Mouse (Mus musculus) limb, embryonic 14.5 days (tissue): Measurements from ENCODE around the gene Slc2a10. TPM values are rescaled to one million over a fixed set of nuclear protein-coding genes. Genes with fewer than 3 reads are reported as not detected.

Experiments
- ATAC-seq: fragments of 200-750 bp; cut with Nextera tagmentation; 2 replicates; pipeline ENCODE4 v1.8.0; 2017; ENCODE audit warnings: low read depth, moderate number of reproducible peaks, moderate TSS enrichment; ENCODE audit not compliant: low FRiP score
- DNase-seq: peaks from one replicate; pipeline ENCODE4 v3.0.0-alpha.2; 2015; ENCODE audit warnings: low spot score
- H3K27ac ChIP-seq: fragments of 300-500 bp; sonication (generic); replicated peaks from 2 replicates; pipeline ENCODE4 v1.5.1; 2014; ENCODE audit warnings: low read depth, mild to moderate bottlenecking, low read length, moderate library complexity, mixed read lengths
- H3K27me3 ChIP-seq: fragments of 300-500 bp; sonication (generic); 2 replicates; pipeline ENCODE4 v1.6.1; 2014; ENCODE audit warnings: low read length, mixed read lengths; ENCODE audit not compliant: control insufficient read depth, insufficient read depth
- H3K36me3 ChIP-seq: fragments of 300-500 bp; sonication (generic); 2 replicates; pipeline ENCODE4 v1.6.1; 2014; ENCODE audit warnings: mild to moderate bottlenecking, low read length, moderate library complexity, mixed read lengths; ENCODE audit not compliant: control insufficient read depth, insufficient read depth
- H3K4me1 ChIP-seq: fragments of 300-500 bp; sonication (generic); 2 replicates; pipeline ENCODE4 v1.6.1; 2014; ENCODE audit warnings: antibody characterized with exemption, low read length, mixed read lengths; ENCODE audit not compliant: control insufficient read depth, insufficient read depth
- H3K4me2 ChIP-seq: fragments of 300-500 bp; sonication (generic); replicated peaks from 2 replicates; pipeline ENCODE4 v1.6.1; 2014; ENCODE audit warnings: low read depth, mild to moderate bottlenecking, low read length, moderate library complexity; ENCODE audit not compliant: severe bottlenecking
- H3K4me3 ChIP-seq: fragments of 300-500 bp; sonication (generic); replicated peaks from 2 replicates; pipeline ENCODE4 v1.5.1; 2014; ENCODE audit warnings: low read length
- H3K9ac ChIP-seq: fragments of 300-500 bp; sonication (generic); 2 replicates; pipeline ENCODE4 v1.6.1; 2014; ENCODE audit warnings: mild to moderate bottlenecking, low read depth, low read length, moderate library complexity; ENCODE audit not compliant: severe bottlenecking
- H3K9me3 ChIP-seq: fragments of 300-500 bp; sonication (generic); 2 replicates; pipeline ENCODE4 v1.6.1; 2016; ENCODE audit warnings: low read length; ENCODE audit not compliant: control insufficient read depth
- POLR2A ChIP-seq: fragments of 200-500 bp; IDR thresholded peaks from 2 replicates; pipeline ENCODE4 v1.8.0; 2012; ENCODE audit warnings: inconsistent platforms, mild to moderate bottlenecking, moderate library complexity, borderline replicate concordance; ENCODE audit not compliant: insufficient read depth, insufficient read length; ENCODE audit errors: extremely low read depth
- WGBS: fragments of 180-500 bp; shearing (Covaris S2); extraction: QIAGEN DNeasy Blood & Tissue Kit; methylation state at CpG from one replicate; pipeline ENCODE4 v1.1.7; 2014; 5-methylcytosine and 5-hydroxymethylcytosine counted together
- polyA plus RNA-seq, 2 experiments: library from polyadenylated mRNA; depleted of rRNA in 1 of 2; stranded (reverse) in 1 of 2; unstranded in 1 of 2; fragments of >200 nt; fragmentation: Nextera tagmentation in 1 of 2; extraction: Ambion mirVana in 1 of 2; gene quantifications; 2 replicates each; pipeline versions ENCODE4 v1.2.1 to v1.2.3; 2012 to 2014

The Slc2a10 gene
- polyA plus RNA-seq, 2 experiments = 8.5 to 12.3 TPM

GRCm38 (mm10) chr2:165470167-165470566 is 33.4 kb upstream of the Slc2a10 start:
- WGBS = 35% methylated on average over 5 of the region's 5 CpGs
- ATAC-seq (no peak), DNase-seq (no peak)
- H3K4me1 ChIP-seq = no peaks in the 10 kb centered on the region
- no peak overlapping the region for H3K4me2 ChIP-seq
- no peak for TF ChIP-seq POLR2A
- H3K9me3 ChIP-seq = no peaks in the 10 kb centered on the region
- H3K27ac ChIP-seq = no peak overlapping the region
- H3K4me3 ChIP-seq = no peak overlapping the region
- no peak overlapping the region for H3K9ac ChIP-seq
- H3K36me3 ChIP-seq = no peaks in the 10 kb centered on the region
- peaks cover 15% of the 10 kb centered on the region for H3K27me3 ChIP-seq

- no peaks in the 10 kb centered on the region for H3K36me3 ChIP-seq
- 82% methylated on average over 11 of the region's 11 CpGs for WGBS
- no peak overlapping the region for H3K9ac ChIP-seq
- ATAC-seq = no peak
- H3K9me3 ChIP-seq = no peaks in the 10 kb centered on the region
- TF ChIP-seq POLR2A = no peak
- H3K27me3 ChIP-seq = peaks cover 15% of the 10 kb centered on the region
- no peaks in the 10 kb centered on the region for H3K4me1 ChIP-seq
- H3K27ac ChIP-seq = no peak overlapping the region
- H3K4me3 ChIP-seq = no peak overlapping the region
- no peak for DNase-seq
- H3K4me2 ChIP-seq = no peak overlapping the region
Observed at GRCm38 (mm10) chr2:165471943-165472342, 31.6 kb upstream of the Slc2a10 start.

- 2% methylated on average over 34 of the region's 35 CpGs for WGBS
- H3K27ac ChIP-seq = no peak within 1 kb of the TSS
- no peaks in the 10 kb centered on the region for H3K9me3 ChIP-seq
- H3K27me3 ChIP-seq = peaks cover 15% of the 10 kb centered on the region
- TF ChIP-seq POLR2A = no peak
- no peak within 1 kb of the TSS for H3K9ac ChIP-seq
- ATAC-seq = no peak
- no peaks in the 10 kb centered on the region for H3K4me1 ChIP-seq
- DNase-seq = no peak
- no peaks in the 10 kb centered on the region for H3K36me3 ChIP-seq
- H3K4me2 ChIP-seq = 0 out of 2 replicates have a peak within 1 kb of the TSS, but pooled peaks have one; percentile 7
- peak within 1 kb of the TSS; percentile 13; the same call in 1 of the 2 replicates for H3K4me3 ChIP-seq
Observed at GRCm38 (mm10) chr2:165473003-165473402, 30.6 kb upstream of the Slc2a10 start, which contains the start of gene Slc13a3. TSS of gene Slc13a3 (minus strand) at chr2:165473230.

GRCm38 (mm10) chr2:165475412-165475811 is 28.2 kb upstream of the Slc2a10 start:
- Histone ChIP-seq H3K4me1 (no peaks in the 10 kb centered on the region), H3K36me3 (no peaks in the 10 kb centered on the region), H3K27ac (no peak overlapping the region), H3K9ac (no peak overlapping the region), H3K4me3 (no peak overlapping the region), H3K27me3 (peaks cover 15% of the 10 kb centered on the region), H3K9me3 (no peaks in the 10 kb centered on the region), H3K4me2 (no peak overlapping the region)
- no peak for DNase-seq
- no peak for TF ChIP-seq POLR2A
- WGBS = 75% methylated on average over 7 of the region's 7 CpGs
- no peak for ATAC-seq

- no peaks in the 10 kb centered on the region for H3K36me3 ChIP-seq
- no peak overlapping the region for H3K27ac ChIP-seq
- 59% methylated on average over 5 of the region's 5 CpGs for WGBS
- no peaks in the 10 kb centered on the region for H3K4me1 ChIP-seq
- DNase-seq (no peak), ATAC-seq (no peak)
- H3K9ac ChIP-seq = no peak overlapping the region
- no peak for TF ChIP-seq POLR2A
- H3K27me3 ChIP-seq = peaks cover 15% of the 10 kb centered on the region
- no peak overlapping the region for H3K4me2 ChIP-seq
- H3K4me3 ChIP-seq = no peak overlapping the region
- H3K9me3 ChIP-seq = no peaks in the 10 kb centered on the region
Observed at GRCm38 (mm10) chr2:165475850-165476249, 27.7 kb upstream of the Slc2a10 start.

- Histone ChIP-seq H3K4me1 (no peaks in the 10 kb centered on the region; the same call in 1 of the 2 replicates), H3K27me3 (no peaks in the 10 kb centered on the region), H3K27ac (no peak overlapping the region), H3K4me3 (no peak overlapping the region), H3K9ac (no peak overlapping the region), H3K9me3 (no peaks in the 10 kb centered on the region), H3K36me3 (no peaks in the 10 kb centered on the region), H3K4me2 (no peak overlapping the region)
- no peak for TF ChIP-seq POLR2A
- no peak for ATAC-seq
- 43% methylated on average over 8 of the region's 8 CpGs for WGBS
- no peak for DNase-seq
Observed at GRCm38 (mm10) chr2:165482003-165482402, 21.6 kb upstream of the Slc2a10 start.
